Mouse (Mus musculus) lung, postnatal 0 days (tissue): Measurements from ENCODE around the gene Hectd1. TPM values are rescaled to one million over a fixed set of nuclear protein-coding genes. Genes with fewer than 3 reads are reported as not detected.
A peak's percentile ranks its signal among the peaks of the same experiment; 100 is the strongest.

Experiments used
- ATAC-seq: fragments of 200-750 bp; cut with Nextera tagmentation; 2 replicates; pipeline ENCODE4 v1.8.0; 2017; ENCODE audit warnings: moderate library complexity
- DNase-seq: peaks from one replicate; pipeline ENCODE4 v3.0.0-alpha.2; 2016; ENCODE audit warnings: low spot score
- H3K27ac ChIP-seq: fragments of 300-500 bp; sonication (generic); 2 replicates; pipeline ENCODE4 v1.5.1; 2014; ENCODE audit warnings: antibody characterized with exemption, mild to moderate bottlenecking, low read length, mixed read lengths
- H3K27me3 ChIP-seq: fragments of 300-500 bp; sonication (generic); replicated peaks from 2 replicates; pipeline ENCODE4 v1.6.1; 2014; ENCODE audit warnings: low read length, mixed read lengths; ENCODE audit not compliant: insufficient read depth
- H3K36me3 ChIP-seq: fragments of 300-500 bp; sonication (generic); 2 replicates; pipeline ENCODE4 v1.6.1; 2014; ENCODE audit warnings: low read length, mixed read lengths; ENCODE audit not compliant: insufficient read depth
- H3K4me1 ChIP-seq: fragments of 300-500 bp; sonication (generic); 2 replicates; pipeline ENCODE4 v1.6.1; 2014; ENCODE audit warnings: antibody characterized with exemption, low read depth, low read length, mixed read lengths; ENCODE audit not compliant: insufficient read depth
- H3K4me2 ChIP-seq: fragments of 300-500 bp; sonication (generic); replicated peaks from 2 replicates; pipeline ENCODE4 v1.6.1; 2014; ENCODE audit warnings: low read depth, mild to moderate bottlenecking, low read length, moderate library complexity, mixed read lengths
- H3K4me3 ChIP-seq: fragments of 300-500 bp; sonication (generic); 2 replicates; pipeline ENCODE4 v1.5.1; 2014; ENCODE audit warnings: low read depth, low read length
- H3K9ac ChIP-seq: fragments of 300-500 bp; sonication (generic); replicated peaks from 2 replicates; pipeline ENCODE4 v1.6.1; 2014; ENCODE audit warnings: low read depth, mild to moderate bottlenecking
- H3K9me3 ChIP-seq: fragments of 300-500 bp; sonication (generic); 2 replicates; pipeline ENCODE4 v1.6.1; 2016; ENCODE audit warnings: low read length, mixed read lengths
- CTCF ChIP-seq: IDR thresholded peaks from 2 replicates; pipeline ENCODE4 v1.5.1; 2016; ENCODE audit warnings: antibody characterized with exemption, mild to moderate bottlenecking
- EP300 ChIP-seq: IDR thresholded peaks from 2 replicates; pipeline ENCODE4 v1.6.1; 2016; ENCODE audit warnings: antibody characterized with exemption, mild to moderate bottlenecking, control low read depth
- WGBS: fragments of 180-500 bp; shearing (Covaris S2); extraction: QIAGEN DNeasy Blood & Tissue Kit; methylation state at CpG from one replicate; pipeline ENCODE4 v1.1.7; 2014; 5-methylcytosine and 5-hydroxymethylcytosine counted together
- polyA plus RNA-seq: library from polyadenylated mRNA; unstranded; fragments of >200 nt; fragmentation: Nextera tagmentation; extraction: Ambion mirVana; gene quantifications from 2 replicates; pipeline ENCODE4 v1.2.1, GENCODE M21; 2015

The Hectd1 gene
- polyA plus RNA-seq, 1 experiment from 2014 or later = 27.5 TPM

GRCm38 (mm10) chr12:51696157-51696556, 133.2 kb downstream of the Hectd1 start:
- Histone ChIP-seq H3K27me3 (no peaks in the 10 kb centered on the region), H3K4me1 (peaks cover 11% of the 10 kb centered on the region; the same call in 1 of the 2 replicates), H3K9me3 (no peaks in the 10 kb centered on the region), H3K27ac (no peak overlapping the region), H3K36me3 (no peaks in the 10 kb centered on the region), H3K4me3 (no peak overlapping the region), H3K4me2 (no peak overlapping the region), H3K9ac (no peak overlapping the region)
- DNase-seq (no peak), ATAC-seq (no peak)
- TF ChIP-seq CTCF (no peak), EP300 (no peak)
- WGBS = 95% methylated on average over 2 of the region's 2 CpGs

GRCm38 (mm10) chr12:51694966-51695365, 134.4 kb downstream of the Hectd1 start:
- WGBS = 37% methylated on average over 1 of the region's 1 CpGs
- Histone ChIP-seq H3K27ac (peak overlapping the region; percentile 77), H3K36me3 (no peaks in the 10 kb centered on the region), H3K27me3 (no peaks in the 10 kb centered on the region), H3K9me3 (no peaks in the 10 kb centered on the region), H3K4me1 (peaks cover 11% of the 10 kb centered on the region; the same call in 1 of the 2 replicates), H3K4me2 (no peak overlapping the region), H3K4me3 (no peak overlapping the region), H3K9ac (no peak overlapping the region)
- ATAC-seq = no peak
- TF ChIP-seq EP300 (peak; percentile 64; the same call in 1 of the 2 replicates), CTCF (no peak)
- DNase-seq = no peak

GRCm38 (mm10) chr12:51694096-51694495, 135.2 kb downstream of the Hectd1 start:
- no peaks in the 10 kb centered on the region for H3K36me3 ChIP-seq
- H3K27ac ChIP-seq = peak overlapping the region; percentile 77
- no peak overlapping the region for H3K9ac ChIP-seq
- H3K4me2 ChIP-seq = no peak overlapping the region
- no peak for ATAC-seq
- no peaks in the 10 kb centered on the region for H3K27me3 ChIP-seq
- H3K4me3 ChIP-seq = no peak overlapping the region
- peaks cover 11% of the 10 kb centered on the region; the same call in 1 of the 2 replicates for H3K4me1 ChIP-seq
- TF ChIP-seq CTCF (no peak), EP300 (0 out of 2 replicates have a peak, but pooled peaks have one; percentile 47)
- no peaks in the 10 kb centered on the region for H3K9me3 ChIP-seq
- peak; percentile 52 for DNase-seq

Other genes with a start within 250 kb of the Hectd1 start
- gene Coch, start 236.2 kb downstream of the Hectd1 start, polyA plus RNA-seq = 0.27 and 0.42 TPM in 2 replicates
- 30.8 and 35.1 TPM in 2 replicates for gene Ap4s1, start 138.5 kb downstream of the Hectd1 start, polyA plus RNA-seq
- 34.2 and 34.8 TPM in 2 replicates for gene Strn3, start 137.6 kb downstream of the Hectd1 start, polyA plus RNA-seq
- 5.0 and 5.4 TPM in 2 replicates for gene Heatr5a, start 141.8 kb upstream of the Hectd1 start, polyA plus RNA-seq
- gene Dtd2, start 177.0 kb upstream of the Hectd1 start, polyA plus RNA-seq = 18.2 and 20.1 TPM in 2 replicates
- gene Gpr33, start 198.5 kb upstream of the Hectd1 start, polyA plus RNA-seq = not detected in 2 replicates